Mouse (Mus musculus) erythroblast, adult 5-6 weeks (primary cell): Measurements from ENCODE around the gene Rbfox1. TPM values are rescaled to one million over a fixed set of nuclear protein-coding genes. Genes with fewer than 3 reads are reported as not detected.

Source experiments
- ATAC-seq: replicated peaks from 2 replicates; pipeline ENCODE4 v1.8.0; 2016; ENCODE audit warnings: moderate number of reproducible peaks, mild to moderate bottlenecking, moderate TSS enrichment, inconsistent platforms; ENCODE audit not compliant: poor library complexity, low FRiP score, severe bottlenecking
- total RNA-seq, 2 experiments: library from RNA; stranded (forward) in 1 of 2; stranded (reverse) in 1 of 2; fragments of 150-400 nt in 1 of 2; fragments of 200-764, 138-1000 nt in 1 of 2; gene quantifications; 2 replicates each; pipeline versions ENCODE4 v1.2.3 to v1.2.4; 2015 to 2017; ENCODE audit warnings: low replicate concordance in 2 of 2

Rbfox1 gene
- total RNA-seq, 2 experiments from 2014 or later, result not detected

GRCm38 (mm10) chr16:6746116-6746515 is 861.0 kb downstream of the Rbfox1 start:
- ATAC-seq, result no peak

GRCm38 (mm10) chr16:6750491-6750890 is 865.3 kb downstream of the Rbfox1 start:
- no peak for ATAC-seq

GRCm38 (mm10) chr16:6754847-6755246 is 869.7 kb downstream of the Rbfox1 start:
- ATAC-seq, result no peak

GRCm38 (mm10) chr16:6769495-6770237 is 884.5 kb downstream of the Rbfox1 start:
- no peak for ATAC-seq

GRCm38 (mm10) chr16:6777506-6778185 is 892.5 kb downstream of the Rbfox1 start:
- ATAC-seq, result no peak

- ATAC-seq, result no peak
These were observed 899.0 kb downstream of the Rbfox1 start for GRCm38 (mm10) chr16:6784144-6784543.

- no peak for ATAC-seq
These were observed 899.9 kb downstream of the Rbfox1 start for GRCm38 (mm10) chr16:6785026-6785425.

- ATAC-seq, result no peak
These were observed 906.1 kb downstream of the Rbfox1 start for GRCm38 (mm10) chr16:6791218-6791617.

GRCm38 (mm10) chr16:6791655-6792054 is 906.5 kb downstream of the Rbfox1 start:
- ATAC-seq, result no peak

- no peak for ATAC-seq
These were observed 921.1 kb downstream of the Rbfox1 start for GRCm38 (mm10) chr16:6806246-6806645.

GRCm38 (mm10) chr16:6807835-6808234 is 922.7 kb downstream of the Rbfox1 start:
- ATAC-seq, result no peak

- no peak for ATAC-seq
These were observed 928.7 kb downstream of the Rbfox1 start for GRCm38 (mm10) chr16:6813871-6814270.

- ATAC-seq, result no peak
These were observed 936.6 kb downstream of the Rbfox1 start for GRCm38 (mm10) chr16:6821741-6822140.

GRCm38 (mm10) chr16:6829892-6830524 is 944.9 kb downstream of the Rbfox1 start:
- no peak for ATAC-seq

- ATAC-seq, result no peak
These were observed 948.3 kb downstream of the Rbfox1 start for GRCm38 (mm10) chr16:6833486-6833885.

GRCm38 (mm10) chr16:6835051-6835450 is 949.9 kb downstream of the Rbfox1 start:
- ATAC-seq, result no peak

GRCm38 (mm10) chr16:6839299-6839995 is 954.3 kb downstream of the Rbfox1 start:
- ATAC-seq, result no peak

- ATAC-seq, result no peak
These were observed 954.9 kb downstream of the Rbfox1 start for GRCm38 (mm10) chr16:6840007-6840406.

- no peak for ATAC-seq
These were observed 955.3 kb downstream of the Rbfox1 start for GRCm38 (mm10) chr16:6840461-6840860.

- ATAC-seq, result no peak
These were observed 957.1 kb downstream of the Rbfox1 start for GRCm38 (mm10) chr16:6842066-6842785.
